Mouse (Mus musculus) right cerebral cortex, postnatal 25 days (tissue): ENCODE results near the gene Rhpn2.
"Not testable (repeated sequence)": the region's sequence is repeated elsewhere in the genome, so short reads cannot be mapped to it uniquely, and the experiment has no call there.

ENCODE experiments used
- DNase-seq: peaks from one replicate; pipeline ENCODE4 v3.0.0; 2022

Gene Rhpn2

DNA sequence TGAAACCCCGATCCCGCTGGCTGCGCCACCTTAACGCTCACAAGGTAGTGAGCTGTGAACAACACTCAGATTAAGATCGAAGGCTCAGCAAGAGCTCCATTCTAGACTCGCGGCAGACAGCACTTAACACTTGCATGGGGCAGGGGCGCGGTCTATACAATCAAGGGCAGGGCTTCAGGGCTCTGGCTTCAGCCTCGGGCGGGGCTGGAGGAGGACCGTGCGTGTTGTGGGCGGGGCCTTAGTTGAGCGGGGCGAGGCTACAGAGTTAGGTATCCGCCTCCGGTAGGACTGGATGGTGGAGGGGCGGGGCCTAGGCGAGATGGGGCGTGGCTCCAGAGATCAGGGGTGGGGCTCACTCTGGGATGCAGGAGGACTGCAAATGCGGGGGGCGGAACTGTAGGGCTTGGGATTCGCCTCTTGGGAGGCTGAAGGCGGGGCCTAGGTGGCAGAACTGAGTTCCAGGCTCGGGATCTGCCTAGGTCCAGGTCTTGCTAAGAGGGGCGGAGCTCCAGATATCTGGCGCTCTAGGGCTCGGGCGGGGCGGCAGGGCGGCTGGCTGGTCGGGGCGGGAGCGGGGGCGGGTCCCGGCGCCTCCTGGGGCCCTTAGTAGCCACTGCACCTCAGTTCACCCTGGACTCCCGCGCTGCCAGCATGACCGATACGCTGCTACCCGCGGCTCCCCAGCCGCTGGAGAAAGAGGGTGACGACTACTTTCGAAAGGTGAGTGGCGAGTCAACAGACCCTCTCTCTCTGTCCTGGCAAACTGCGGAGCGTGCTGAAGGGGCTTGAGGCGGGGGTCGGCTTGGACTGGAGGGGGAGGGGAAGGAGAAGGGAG is at the start of gene Rhpn2:
Rhpn2 (plus strand) TSS at position 479 of the 835 bp plus-strand sequence.
- peak; percentile 99 for DNase-seq

GRCm38 (mm10) chr7:35293464-35293863 is 40.5 kb upstream of the Rhpn2 start:
- DNase-seq: no peak

DNA sequence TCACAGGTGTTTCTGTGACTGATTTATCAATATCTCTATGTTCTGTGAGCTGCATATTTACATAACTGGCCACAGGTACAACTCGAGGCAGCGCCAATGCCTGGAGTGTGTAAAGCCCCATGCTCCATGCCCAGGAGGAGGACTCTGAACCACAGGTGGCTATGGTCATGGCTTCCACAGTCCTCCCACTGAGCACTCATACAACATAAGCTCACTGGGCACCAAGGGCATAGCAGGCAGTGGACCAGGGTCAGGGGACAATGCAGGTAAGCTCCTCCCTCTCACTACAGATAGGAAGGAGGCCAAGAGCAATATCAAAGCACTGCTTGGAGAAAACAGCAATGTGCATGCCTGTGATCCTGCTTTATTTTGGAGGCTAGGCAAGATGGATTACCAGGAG is 38.3 kb upstream of the Rhpn2 start:
- DNase-seq: no peak

DNA sequence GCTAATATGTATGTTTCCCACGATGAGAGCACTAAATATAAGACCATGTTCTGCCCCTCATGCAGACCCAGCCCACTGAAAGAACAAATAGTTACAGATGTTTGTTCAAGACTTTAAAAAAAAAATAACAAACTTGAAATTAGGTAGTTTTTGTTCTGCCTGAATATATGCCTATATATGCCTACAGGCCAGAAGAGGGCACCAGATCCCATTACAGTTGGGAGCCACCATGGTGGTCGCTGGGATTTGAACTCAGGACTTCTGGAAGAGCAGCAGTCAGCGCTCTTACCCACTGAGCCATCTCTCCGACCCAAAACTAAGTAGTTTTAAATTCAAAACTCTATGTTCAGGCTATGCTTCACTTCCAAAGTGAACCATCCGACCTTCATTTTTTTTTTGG is 36.1 kb upstream of the Rhpn2 start:
- DNase-seq: no peak

DNA sequence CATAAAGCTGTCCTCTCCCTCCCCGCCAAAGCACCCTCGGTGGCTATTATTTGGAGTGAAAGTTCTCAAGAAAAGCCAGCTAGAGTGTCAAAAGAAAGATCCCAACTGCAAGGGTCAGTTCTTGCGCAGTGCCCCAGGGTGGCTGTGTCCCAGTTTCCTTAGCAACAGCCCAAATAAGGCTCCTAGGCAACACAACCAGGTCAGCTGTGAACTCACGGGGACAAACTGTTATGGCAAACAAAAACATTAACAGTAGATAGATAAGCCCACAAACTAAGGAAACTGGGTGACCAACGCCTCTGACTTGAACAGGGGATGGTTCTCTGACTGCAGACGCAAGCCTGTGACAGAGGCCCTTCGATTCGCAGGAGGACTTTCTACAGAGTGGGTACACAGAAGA is 34.3 kb upstream of the Rhpn2 start:
- no peak for DNase-seq

DNA sequence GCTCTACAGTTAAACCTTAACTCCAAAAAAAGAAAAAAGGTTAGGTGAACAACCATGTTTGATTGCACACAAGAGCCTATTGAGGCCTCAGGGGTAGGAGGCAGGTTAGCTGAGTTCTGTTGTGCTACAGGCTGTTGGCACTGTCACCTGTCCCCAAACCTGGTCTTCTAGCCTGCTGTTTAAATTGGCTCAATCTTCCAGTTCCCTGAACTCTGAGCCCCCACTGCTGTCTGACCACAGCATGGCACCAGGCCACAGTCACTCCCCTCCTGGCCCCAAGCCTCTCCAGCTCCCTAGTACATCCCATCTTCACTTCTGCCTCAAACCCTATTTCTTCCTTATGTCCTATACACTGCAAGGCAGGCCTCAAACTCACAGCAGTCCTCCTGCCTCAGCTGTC is 33.2 kb upstream of the Rhpn2 start:
- no peak for DNase-seq

DNA sequence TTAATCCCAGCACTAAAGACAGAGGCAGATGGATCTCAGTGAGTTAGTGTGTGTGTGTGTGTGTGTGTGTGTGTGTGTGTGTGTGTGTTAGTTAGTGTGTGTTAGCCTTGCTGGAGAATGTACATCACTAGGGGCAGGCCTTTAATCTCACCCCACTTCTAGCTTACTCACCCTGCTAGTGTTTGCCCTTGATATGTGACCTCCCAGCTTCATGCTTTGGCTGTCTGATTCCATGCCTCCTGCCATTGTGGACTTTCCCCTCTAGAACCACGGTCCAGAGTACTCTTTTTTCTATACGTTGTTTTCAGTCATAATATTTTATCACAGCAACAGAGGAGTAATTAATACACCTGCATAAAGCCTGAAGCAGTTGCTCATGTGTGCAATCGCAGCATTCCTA is 22.8 kb upstream of the Rhpn2 start:
- DNase-seq: no peak

GRCm38 (mm10) chr7:35314156-35314555 is 19.8 kb upstream of the Rhpn2 start:
- DNase-seq: no peak

DNA sequence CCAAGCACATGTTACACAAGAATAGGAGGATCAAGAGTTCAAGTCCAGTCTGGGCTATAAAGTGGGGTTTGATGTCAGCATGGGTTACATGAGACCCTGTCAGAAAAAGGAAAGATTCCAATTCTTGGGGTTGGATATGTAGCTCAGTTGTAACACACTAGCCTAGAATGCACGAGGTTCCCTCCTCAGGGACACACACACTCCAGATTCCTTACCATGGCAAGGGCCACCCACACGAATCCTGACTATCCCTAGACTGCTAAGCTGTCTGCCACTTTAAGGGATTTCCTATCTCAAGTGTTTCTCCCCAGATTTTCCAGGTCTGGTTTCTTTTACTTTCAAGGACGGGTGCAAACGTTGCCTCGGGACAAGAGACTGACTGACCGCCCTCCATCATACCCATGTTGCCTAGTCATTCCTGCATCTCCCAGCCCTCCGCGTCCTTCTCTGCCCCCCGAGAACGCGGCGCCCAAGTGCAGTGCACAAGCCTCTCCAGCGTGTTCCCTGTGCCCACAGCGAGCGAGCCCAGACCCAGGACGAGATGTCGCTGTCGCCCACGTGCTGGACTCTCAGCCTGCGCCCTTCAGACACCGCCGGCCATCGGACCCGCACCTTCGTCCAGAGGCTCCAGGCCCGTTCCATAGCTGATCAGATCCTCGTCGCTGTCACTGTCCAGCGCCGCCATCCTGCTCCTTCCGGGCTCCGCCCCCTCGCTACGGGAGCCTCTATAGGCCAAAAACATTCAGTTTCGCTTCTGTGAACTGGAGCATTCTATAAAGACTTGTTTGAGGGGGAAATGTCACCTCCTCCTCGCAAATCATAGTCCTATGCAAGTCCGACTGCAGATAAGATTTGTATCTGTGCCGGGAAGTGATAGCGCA is 16.0 kb upstream of the Rhpn2 start, which contains the start of gene Gpatch1:
Gpatch1 (minus strand) TSS at position 712 of the 881 bp plus-strand sequence.
- DNase-seq: peak; percentile 92

- DNase-seq: not testable (repeated sequence)
Measured at GRCm38 (mm10) chr7:35319221-35319620, 14.7 kb upstream of the Rhpn2 start.

- DNase-seq: no peak
Measured at GRCm38 (mm10) chr7:35319755-35320154, 14.2 kb upstream of the Rhpn2 start.

DNA sequence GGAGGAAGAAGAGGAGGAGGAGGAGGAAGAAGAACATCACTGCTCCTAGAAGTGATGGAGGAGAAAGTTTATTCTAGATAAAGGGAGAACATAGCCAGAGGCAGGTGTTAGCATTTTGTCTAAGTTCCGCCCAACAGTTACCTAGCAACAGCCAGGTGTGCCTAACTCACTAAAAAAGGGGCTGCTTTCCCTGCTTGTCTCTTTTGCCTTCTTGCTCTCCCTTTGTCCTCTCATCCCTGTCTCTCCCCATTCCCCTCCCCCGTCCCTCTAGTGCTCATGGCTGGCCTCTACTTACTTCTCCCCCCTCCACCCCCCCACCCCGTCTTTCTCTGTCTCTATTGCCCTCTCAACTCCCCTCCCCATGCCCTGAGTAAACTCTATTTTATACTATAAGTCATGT is 11.8 kb upstream of the Rhpn2 start:
- no peak for DNase-seq

GRCm38 (mm10) chr7:35322732-35323420 is 11.1 kb upstream of the Rhpn2 start:
- DNase-seq: no peak

DNA sequence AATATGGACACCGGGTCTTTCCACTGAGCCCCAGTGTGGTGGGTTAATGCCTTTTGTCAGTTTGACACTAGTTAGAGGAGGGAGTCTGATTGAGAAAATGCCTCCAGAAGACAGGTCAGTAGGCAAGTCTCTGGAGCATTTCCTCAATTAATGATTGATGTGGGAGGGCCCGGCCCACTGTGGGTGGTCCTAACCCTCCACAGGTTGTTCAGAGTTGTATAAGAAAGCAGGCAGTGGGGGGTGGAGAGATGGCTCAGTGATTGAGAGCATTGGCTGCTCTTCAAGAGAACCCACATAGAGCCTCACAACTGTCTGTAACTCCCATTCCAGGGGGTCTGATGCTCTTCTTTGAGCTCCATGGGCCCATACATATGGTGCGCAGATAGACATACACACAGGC is 2.4 kb upstream of the Rhpn2 start:
- DNase-seq: no peak

GRCm38 (mm10) chr7:35333231-35333651 is 729 bp upstream of the Rhpn2 start:
- DNase-seq: no peak

DNA sequence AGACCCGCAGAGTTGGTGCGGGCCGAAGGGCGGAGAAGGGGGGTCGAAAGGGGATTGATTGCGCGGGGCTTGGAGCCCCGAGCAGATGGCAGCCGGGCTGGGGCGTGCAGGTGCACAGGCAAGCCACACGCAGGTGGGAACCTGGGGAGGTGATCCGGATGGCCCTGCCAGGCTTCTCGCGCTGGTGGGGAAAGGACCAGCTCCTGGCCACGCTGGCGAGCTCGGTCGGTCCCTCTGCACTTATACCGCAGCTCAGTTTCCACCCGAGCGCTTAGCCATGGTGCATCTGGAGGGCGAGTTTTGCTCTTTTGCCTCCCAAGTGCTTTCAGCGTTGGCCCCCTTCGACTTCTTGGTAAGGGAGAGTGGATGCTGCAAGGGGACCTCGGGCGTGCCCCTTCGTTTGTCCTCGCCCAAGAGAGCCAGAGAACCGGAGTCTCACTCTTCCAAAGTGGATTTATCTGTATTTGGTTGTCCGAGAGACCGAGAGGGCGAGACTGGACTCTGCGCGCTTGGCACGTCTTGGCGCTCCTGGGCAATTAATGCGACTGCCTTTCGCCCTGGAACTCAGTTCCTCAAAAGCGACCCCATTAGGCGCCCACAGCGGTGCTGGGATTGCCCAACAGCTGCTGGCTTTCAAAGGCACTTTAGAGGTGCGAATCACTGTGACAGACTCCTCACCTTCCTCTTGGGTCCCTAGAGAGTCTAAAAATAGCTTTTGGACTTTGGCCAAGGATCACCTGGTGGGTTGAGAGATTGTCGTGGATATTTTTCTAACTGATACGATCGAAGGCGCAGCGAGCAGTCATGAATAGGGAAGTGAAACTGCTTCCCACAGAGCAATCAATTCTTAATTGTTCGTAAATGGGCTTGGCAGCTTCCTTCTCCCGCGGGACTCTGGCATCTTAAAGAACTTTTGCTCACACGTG is 820 bp downstream of the Rhpn2 start:
- no peak for DNase-seq

GRCm38 (mm10) chr7:35340196-35340595 is 6.2 kb downstream of the Rhpn2 start:
- DNase-seq: no peak

DNA sequence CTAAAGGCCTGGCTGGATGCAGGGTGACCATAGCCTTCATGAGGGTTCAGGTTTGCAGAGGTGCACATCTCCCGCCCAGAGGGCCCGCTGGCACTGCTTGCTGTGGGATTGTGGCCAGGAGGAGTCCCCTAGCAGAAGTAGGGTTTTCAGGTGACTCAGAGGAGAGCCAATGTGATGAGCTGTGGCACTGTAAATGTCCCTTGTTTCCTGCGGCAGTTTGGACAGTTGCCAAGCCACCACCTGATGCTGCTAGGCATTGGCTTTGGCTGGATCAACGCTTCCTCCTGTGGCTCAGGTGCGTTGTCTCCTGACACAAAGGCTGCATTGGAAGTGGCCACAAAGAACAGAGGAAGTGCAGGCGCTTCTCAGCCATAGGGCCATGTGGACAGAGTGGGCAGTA is 7.3 kb downstream of the Rhpn2 start:
- DNase-seq: no peak

GRCm38 (mm10) chr7:35342498-35342897 is 8.5 kb downstream of the Rhpn2 start:
- DNase-seq: peak; percentile 23

DNA sequence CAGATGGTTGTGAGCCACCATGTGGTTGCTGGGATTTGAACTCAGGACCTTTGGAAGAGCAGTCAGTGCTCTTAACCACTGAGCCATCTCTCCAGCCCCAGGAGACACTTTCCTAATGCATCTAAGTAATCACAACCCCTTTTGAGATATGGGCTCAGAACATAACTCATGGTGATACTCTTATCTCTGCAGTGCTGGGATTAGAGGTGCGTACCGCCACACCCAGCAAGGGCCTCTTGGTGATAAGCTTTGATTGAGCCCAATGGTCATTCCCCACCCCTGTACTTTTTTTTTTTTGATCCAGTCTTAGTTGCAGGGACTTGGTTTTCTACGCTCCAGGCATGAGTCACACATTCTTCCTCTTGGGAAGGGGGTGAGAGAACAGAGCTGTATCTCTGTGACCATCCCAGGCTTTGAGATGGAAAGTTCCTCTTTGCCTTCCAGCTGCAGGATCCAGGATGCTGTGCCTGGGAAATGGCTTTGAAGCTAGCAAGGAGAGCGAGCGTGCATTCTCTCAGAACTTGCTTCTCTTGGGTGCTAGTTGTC is 10.9 kb downstream of the Rhpn2 start:
- no peak for DNase-seq

DNA sequence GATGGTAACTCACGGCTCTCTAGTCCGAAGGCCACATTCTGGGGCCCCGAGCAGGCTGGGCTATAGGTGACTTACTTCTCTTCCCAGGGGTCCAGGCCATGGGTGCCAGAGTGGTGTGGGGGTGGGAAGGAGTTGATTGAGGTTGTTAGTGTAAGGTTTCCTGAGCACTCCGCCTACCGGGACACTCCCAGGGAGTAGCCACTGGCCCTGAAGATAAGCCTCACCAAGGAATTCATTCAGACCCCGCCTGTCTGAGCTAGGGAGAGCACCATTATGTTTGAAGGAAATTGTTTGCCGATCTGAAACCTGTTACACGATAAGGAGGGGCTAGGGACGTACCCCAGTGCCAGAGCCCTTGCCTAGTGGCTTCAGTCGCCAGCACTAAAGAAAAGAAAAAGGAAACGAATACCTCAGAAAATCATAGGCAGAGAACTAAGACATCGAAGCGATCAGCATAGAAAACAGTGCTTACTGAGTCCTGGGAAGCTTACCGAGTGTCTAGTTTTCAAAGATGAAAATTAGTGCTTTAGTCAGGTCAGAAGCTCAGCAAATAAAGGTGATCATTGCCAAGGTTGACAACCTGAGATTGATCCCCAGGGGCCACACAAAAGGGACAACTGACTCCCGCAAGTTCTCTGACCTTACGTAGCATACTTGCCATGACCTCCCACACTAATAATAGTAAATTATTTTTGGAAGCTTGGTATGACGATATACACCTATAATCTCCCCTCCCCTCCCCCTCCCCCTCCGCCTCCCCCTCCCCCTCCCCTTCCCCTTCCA is 14.1 kb downstream of the Rhpn2 start:
- DNase-seq: no peak
